Mouse (Mus musculus) embryonic facial prominence, embryonic 15.5 days (tissue): ENCODE measurements around the gene Ndufs2. TPM values are rescaled to one million over a fixed set of nuclear protein-coding genes. Genes with fewer than 3 reads are reported as not detected.
A peak's percentile ranks its signal among the peaks of the same experiment; 100 is the strongest.

ENCODE experiments used
- ATAC-seq: fragments of 200-750 bp; cut with Nextera tagmentation; 2 replicates; pipeline ENCODE4 v1.8.0; 2017; ENCODE audit warnings: low read depth, moderate TSS enrichment; ENCODE audit not compliant: insufficient number of reproducible peaks, low FRiP score, low TSS enrichment
- H3K27ac ChIP-seq: fragments of 300-500 bp; sonication (generic); replicated peaks from 2 replicates; pipeline ENCODE4 v1.5.1; 2015; ENCODE audit warnings: mild to moderate bottlenecking, inconsistent platforms
- H3K27me3 ChIP-seq: fragments of 300-500 bp; sonication (generic); 2 replicates; pipeline ENCODE4 v1.6.1; 2015; ENCODE audit warnings: inconsistent platforms
- H3K36me3 ChIP-seq: fragments of 300-500 bp; sonication (generic); 2 replicates; pipeline ENCODE4 v1.6.1; 2015; ENCODE audit warnings: mild to moderate bottlenecking, inconsistent platforms
- H3K4me1 ChIP-seq: fragments of 300-500 bp; sonication (generic); 2 replicates; pipeline ENCODE4 v1.6.1; 2015; ENCODE audit warnings: inconsistent platforms
- H3K4me2 ChIP-seq: fragments of 300-500 bp; sonication (generic); replicated peaks from 2 replicates; pipeline ENCODE4 v1.6.1; 2015; ENCODE audit warnings: mild to moderate bottlenecking, inconsistent platforms
- H3K4me3 ChIP-seq: fragments of 300-500 bp; sonication (generic); replicated peaks from 2 replicates; pipeline ENCODE4 v1.5.1; 2015; ENCODE audit warnings: mild to moderate bottlenecking, inconsistent platforms
- H3K9ac ChIP-seq: fragments of 300-500 bp; sonication (generic); 2 replicates; pipeline ENCODE4 v1.6.1; 2015; ENCODE audit warnings: inconsistent platforms
- H3K9me3 ChIP-seq: fragments of 300-500 bp; sonication (generic); replicated peaks from 2 replicates; pipeline ENCODE4 v1.6.1; 2016; ENCODE audit warnings: inconsistent platforms
- WGBS: fragments of 180-500 bp; shearing (Covaris S2); methylation state at CpG from one replicate; pipeline ENCODE4 v1.1.7; 2015; 5-methylcytosine and 5-hydroxymethylcytosine counted together
- polyA plus RNA-seq: library from polyadenylated mRNA; unstranded; fragments of >200 nt; fragmentation: Nextera tagmentation; extraction: Ambion mirVana; gene quantifications from 2 replicates; pipeline ENCODE4 v1.2.1, GENCODE M21; 2015

The Ndufs2 gene
- polyA plus RNA-seq, 1 experiment from 2014 or later: 217 TPM

DNA sequence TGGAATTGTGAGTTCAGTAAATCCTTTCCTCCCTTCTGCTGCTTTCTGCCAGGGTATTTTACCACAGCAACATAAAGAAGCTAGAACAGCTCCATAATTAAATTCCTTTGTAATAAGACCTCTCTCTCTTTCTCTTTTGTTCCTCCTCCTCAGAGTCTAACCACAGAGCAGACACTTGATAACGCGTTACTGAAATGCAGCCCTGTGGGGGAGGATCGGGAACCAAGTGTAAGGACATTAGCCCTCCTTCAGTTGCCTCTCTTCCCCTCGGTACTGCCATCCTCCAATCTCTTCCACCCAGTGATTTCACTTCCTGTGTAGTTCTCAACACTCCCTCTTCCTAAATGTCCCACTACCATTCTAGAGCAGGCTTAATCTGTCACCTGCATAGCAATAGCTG, 41.8 kb downstream of the Ndufs2 start:
- Histone ChIP-seq H3K36me3 (no peaks in the 10 kb centered on the region), H3K4me2 (no peak overlapping the region), H3K4me3 (no peak overlapping the region), H3K27ac (no peak overlapping the region), H3K9ac (no peak overlapping the region), H3K4me1 (no peaks in the 10 kb centered on the region), H3K27me3 (no peaks in the 10 kb centered on the region), H3K9me3 (no peaks in the 10 kb centered on the region)
- ATAC-seq: no peak
- WGBS: 11% methylated on average over 4 of the region's 4 CpGs

DNA sequence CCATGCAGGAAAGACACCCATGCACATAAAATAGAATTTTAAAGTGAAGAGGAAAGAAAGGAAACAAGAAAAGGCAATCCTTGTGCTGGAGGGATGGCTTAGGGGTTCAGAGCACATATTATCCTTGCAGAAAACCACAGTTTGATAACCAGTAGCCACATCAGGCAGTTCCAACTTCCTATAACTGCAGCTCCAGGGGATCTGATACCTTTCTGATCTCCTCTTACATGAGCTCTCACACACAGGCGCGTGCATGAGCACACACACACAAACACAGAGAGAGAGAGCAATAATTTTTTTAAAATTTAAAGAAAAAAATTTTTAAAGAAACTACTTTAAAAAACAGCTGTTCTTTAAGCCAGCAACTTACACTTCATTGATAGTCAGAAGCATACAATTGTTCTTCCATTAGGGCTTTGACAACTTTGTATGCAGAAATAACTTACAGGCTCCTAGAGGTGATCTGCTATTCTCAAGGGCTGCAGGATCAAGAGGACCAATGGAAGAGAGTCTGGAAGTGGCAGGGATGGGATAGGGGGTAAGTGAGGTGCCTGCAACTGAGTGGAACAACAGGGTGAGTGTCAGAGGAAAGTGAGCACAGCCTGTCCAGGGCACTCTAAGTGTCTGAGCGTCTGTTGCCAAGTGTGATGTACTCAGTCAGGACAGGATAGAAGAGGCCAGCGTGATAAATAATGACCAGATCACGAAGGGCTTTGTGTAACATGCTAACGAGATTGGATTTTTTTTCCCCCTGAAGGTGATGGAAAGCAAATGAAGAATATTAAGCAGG, 45.3 kb downstream of the Ndufs2 start:
- Histone ChIP-seq H3K27me3 (no peaks in the 10 kb centered on the region), H3K4me2 (no peak overlapping the region), H3K27ac (no peak overlapping the region), H3K36me3 (no peaks in the 10 kb centered on the region), H3K4me1 (no peaks in the 10 kb centered on the region), H3K9me3 (no peaks in the 10 kb centered on the region), H3K4me3 (no peak overlapping the region), H3K9ac (no peak overlapping the region)
- ATAC-seq: no peak
- 71% methylated on average over 6 of the region's 6 CpGs for WGBS

- H3K4me1 ChIP-seq: no peaks in the 10 kb centered on the region
- 0 out of 2 replicates have a peak, but pooled peaks cover 4% of the 10 kb centered on the region for H3K27me3 ChIP-seq
- no peaks in the 10 kb centered on the region for H3K9me3 ChIP-seq
- no peak overlapping the region for H3K4me2 ChIP-seq
- ATAC-seq: no peak
- no peak overlapping the region for H3K4me3 ChIP-seq
- H3K9ac ChIP-seq: no peak overlapping the region
- H3K27ac ChIP-seq: no peak overlapping the region
- H3K36me3 ChIP-seq: no peaks in the 10 kb centered on the region
- WGBS: 39% methylated on average over 7 of the region's 7 CpGs
Observed at GRCm38 (mm10) chr1:171204249-171204644, 46.9 kb downstream of the Ndufs2 start.

GRCm38 (mm10) chr1:171203471-171204248, 47.5 kb downstream of the Ndufs2 start:
- Histone ChIP-seq H3K4me1 (no peaks in the 10 kb centered on the region), H3K4me3 (no peak overlapping the region), H3K9me3 (no peaks in the 10 kb centered on the region), H3K4me2 (no peak overlapping the region), H3K27me3 (0 out of 2 replicates have a peak, but pooled peaks cover 4% of the 10 kb centered on the region), H3K9ac (no peak overlapping the region), H3K27ac (no peak overlapping the region), H3K36me3 (no peaks in the 10 kb centered on the region)
- 46% methylated on average over 11 of the region's 11 CpGs for WGBS
- no peak for ATAC-seq

DNA sequence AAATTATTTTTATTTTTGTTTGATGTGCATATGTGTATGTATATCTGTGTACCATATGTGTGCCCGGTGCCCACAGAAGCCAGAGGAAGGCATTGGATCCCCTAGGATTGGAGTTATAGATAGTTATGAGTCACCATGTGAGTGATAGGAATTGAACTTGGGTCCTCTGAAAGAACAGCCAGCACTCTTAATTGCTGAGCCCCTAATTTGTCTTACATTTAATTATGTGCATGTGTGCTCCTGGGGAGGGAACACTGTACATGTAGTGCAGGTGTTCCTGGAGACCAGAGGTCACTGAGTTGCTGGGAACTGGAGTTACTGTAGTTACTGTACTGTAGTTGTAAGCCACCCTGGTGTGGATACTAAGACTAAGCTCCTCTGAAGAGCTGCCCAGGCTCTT, 50.4 kb downstream of the Ndufs2 start:
- Histone ChIP-seq H3K9me3 (no peaks in the 10 kb centered on the region), H3K4me1 (peaks cover 5% of the 10 kb centered on the region), H3K27ac (no peak overlapping the region), H3K4me3 (no peak overlapping the region), H3K27me3 (peaks cover 13% of the 10 kb centered on the region), H3K9ac (no peak overlapping the region), H3K4me2 (no peak overlapping the region), H3K36me3 (no peaks in the 10 kb centered on the region)
- no peak for ATAC-seq
- 94% methylated on average over 1 of the region's 1 CpGs for WGBS

DNA sequence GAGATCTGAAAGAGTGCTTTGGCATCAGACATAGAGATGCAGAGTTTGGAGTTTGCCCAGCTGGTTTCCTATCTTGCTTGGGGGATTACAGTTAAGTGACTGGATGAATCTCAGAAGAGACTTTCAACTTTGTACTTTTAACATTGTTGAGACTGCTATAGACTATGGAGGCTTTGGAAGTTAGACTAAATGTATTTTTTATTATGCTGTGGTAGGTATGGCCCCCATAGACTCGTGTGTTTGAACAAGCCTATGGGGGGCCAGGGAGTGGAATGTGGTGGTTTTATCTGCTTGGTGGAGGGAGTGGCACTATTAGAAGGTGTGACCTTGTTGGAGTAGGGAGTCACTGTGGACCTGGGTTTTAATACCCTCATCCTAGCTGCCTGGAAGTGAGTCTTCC, 51.7 kb downstream of the Ndufs2 start:
- H3K9me3 ChIP-seq: no peaks in the 10 kb centered on the region
- WGBS: 41% methylated on average over 1 of the region's 1 CpGs
- peaks cover 11% of the 10 kb centered on the region for H3K4me1 ChIP-seq
- H3K4me2 ChIP-seq: no peak overlapping the region
- no peak overlapping the region for H3K9ac ChIP-seq
- H3K4me3 ChIP-seq: no peak overlapping the region
- H3K27me3 ChIP-seq: peaks cover 23% of the 10 kb centered on the region
- no peak overlapping the region for H3K27ac ChIP-seq
- ATAC-seq: no peak
- no peaks in the 10 kb centered on the region for H3K36me3 ChIP-seq

- Histone ChIP-seq H3K27ac (no peak within 1 kb of the TSS), H3K4me1 (peaks cover 30% of the 10 kb centered on the region), H3K9ac (peak within 1 kb of the TSS; percentile 31), H3K4me3 (peak within 1 kb of the TSS; percentile 58), H3K36me3 (no peaks in the 10 kb centered on the region), H3K4me2 (peak within 1 kb of the TSS; percentile 94), H3K27me3 (peaks cover 40% of the 10 kb centered on the region), H3K9me3 (no peaks in the 10 kb centered on the region)
- peak; percentile 74 for ATAC-seq
- WGBS: under 1% methylated on average over 33 of the region's 33 CpGs
Observed at GRCm38 (mm10) chr1:171195887-171196397, 55.2 kb downstream of the Ndufs2 start, which contains the start of gene Pcp4l1. Gene Pcp4l1, minus strand, starts transcription at chr1:171196268.

- Histone ChIP-seq H3K9me3 (no peaks in the 10 kb centered on the region), H3K4me2 (peak overlapping the region; percentile 94), H3K36me3 (no peaks in the 10 kb centered on the region), H3K9ac (no peak overlapping the region), H3K27me3 (peaks cover 40% of the 10 kb centered on the region), H3K4me3 (peak overlapping the region; percentile 58), H3K27ac (no peak overlapping the region), H3K4me1 (peaks cover 30% of the 10 kb centered on the region)
- WGBS: 7% methylated on average over 20 of the region's 20 CpGs
- no peak for ATAC-seq
Observed at GRCm38 (mm10) chr1:171195046-171195822, 56.0 kb downstream of the Ndufs2 start.

DNA sequence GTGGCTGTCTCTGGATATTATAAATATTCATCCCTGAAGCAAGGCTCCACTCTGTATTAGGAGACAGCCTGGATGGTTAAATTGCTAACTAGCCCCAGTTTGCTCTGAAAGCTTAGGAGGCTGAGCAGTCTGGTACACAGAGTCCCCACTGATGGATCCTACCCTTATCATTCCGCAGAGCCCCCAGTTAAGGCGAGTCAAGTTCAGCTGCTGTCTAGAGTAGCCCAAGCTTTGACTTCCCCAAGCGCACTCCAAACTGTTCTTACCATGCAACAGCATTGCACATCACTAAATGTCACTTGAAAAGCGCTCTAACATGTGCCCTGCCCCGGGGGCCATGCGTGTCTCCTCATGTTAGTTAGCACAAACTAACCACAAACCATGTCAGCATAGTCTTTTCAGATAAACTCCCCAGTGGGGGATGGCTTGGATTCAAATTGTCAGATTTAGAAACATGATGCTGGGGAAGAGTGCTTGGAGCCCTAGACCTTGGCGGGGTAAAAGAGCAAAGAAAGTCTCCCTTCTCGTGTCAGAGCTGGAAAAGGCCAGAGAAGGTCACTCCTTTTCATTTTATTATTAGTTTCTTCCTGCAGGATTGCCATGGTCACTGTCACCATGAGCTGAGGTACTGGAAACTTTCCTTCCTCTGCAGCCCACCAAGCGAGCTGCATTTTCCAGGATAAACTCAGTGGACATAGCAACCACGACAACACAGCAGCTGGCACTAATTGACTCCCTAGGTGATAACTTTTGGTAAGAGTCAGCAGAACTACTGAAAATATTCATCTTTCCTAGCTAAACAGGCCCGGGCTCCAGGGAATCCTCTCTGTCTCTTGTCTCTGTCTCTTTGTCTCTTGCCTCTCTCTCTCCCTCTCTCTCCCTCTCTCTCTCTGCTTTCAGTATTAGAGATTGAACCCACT, 57.0 kb downstream of the Ndufs2 start:
- Histone ChIP-seq H3K27ac (no peak overlapping the region), H3K4me1 (peaks cover 38% of the 10 kb centered on the region), H3K9ac (no peak overlapping the region), H3K4me2 (peak overlapping the region; percentile 94), H3K4me3 (peak overlapping the region; percentile 58), H3K36me3 (no peaks in the 10 kb centered on the region), H3K27me3 (peaks cover 36% of the 10 kb centered on the region), H3K9me3 (no peaks in the 10 kb centered on the region)
- 16% methylated on average over 11 of the region's 11 CpGs for WGBS
- no peak for ATAC-seq

DNA sequence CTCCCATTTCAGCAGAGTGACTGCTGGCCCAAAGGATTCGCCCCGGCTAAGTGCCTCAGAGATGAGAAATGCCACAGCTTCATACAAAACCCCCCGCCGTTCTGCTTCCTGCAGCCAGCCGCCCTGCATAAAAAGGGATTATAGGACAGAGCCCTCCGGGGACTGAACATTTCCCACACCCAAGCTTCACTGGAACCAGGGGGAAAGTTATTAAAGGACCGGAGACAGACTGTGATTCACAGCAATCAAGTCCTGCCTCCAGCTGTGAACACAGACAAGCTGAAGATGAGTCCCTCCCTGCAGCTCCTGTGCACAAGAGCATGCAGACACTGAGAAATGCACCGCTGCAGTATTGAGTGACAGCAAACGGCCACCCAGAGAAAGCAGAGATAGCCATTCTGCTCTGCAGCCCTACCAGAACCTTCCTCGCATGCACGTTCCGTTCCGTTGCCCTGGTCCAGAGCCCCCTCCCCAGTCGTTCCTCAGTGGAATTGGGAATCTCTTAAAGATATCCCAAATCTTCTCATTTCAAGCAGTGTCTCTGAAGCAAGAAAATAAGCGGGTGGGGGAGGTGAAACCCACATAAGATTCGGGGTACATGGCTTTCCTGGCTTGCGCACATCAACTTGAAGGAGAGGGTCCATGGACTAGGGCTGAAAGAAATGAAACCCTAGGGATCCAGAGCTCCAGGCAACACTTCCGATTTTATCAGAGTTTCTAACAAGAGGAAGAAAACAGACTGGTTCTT, 57.9 kb downstream of the Ndufs2 start:
- H3K27ac ChIP-seq: no peak overlapping the region
- H3K27me3 ChIP-seq: peaks cover 36% of the 10 kb centered on the region
- ATAC-seq: no peak
- H3K36me3 ChIP-seq: no peaks in the 10 kb centered on the region
- H3K9me3 ChIP-seq: no peaks in the 10 kb centered on the region
- peaks cover 46% of the 10 kb centered on the region for H3K4me1 ChIP-seq
- peak overlapping the region; percentile 13; the same call in 1 of the 2 replicates for H3K9ac ChIP-seq
- peak overlapping the region; percentile 94 for H3K4me2 ChIP-seq
- WGBS: 3% methylated on average over 18 of the region's 18 CpGs
- peak overlapping the region; percentile 58 for H3K4me3 ChIP-seq
